Mouse (Mus musculus) kidney, postnatal 0 days (tissue): ENCODE results near the gene Ccdc82. TPM values are rescaled to one million over a fixed set of nuclear protein-coding genes. Genes with fewer than 3 reads are reported as not detected.

Experiments used
- ATAC-seq: fragments of 200-750 bp; cut with Nextera tagmentation; replicated peaks from 2 replicates; pipeline ENCODE4 v1.8.0; 2017; ENCODE audit warnings: low read depth, moderate number of reproducible peaks, moderate TSS enrichment, moderate library complexity; ENCODE audit not compliant: low FRiP score
- DNase-seq: peaks from one replicate; pipeline ENCODE4 v3.0.0-alpha.2; 2016; ENCODE audit warnings: low spot score
- H3K27ac ChIP-seq: fragments of 300-500 bp; sonication (generic); 2 replicates; pipeline ENCODE4 v1.5.1; 2014; ENCODE audit warnings: mild to moderate bottlenecking
- H3K27me3 ChIP-seq: fragments of 300-500 bp; sonication (generic); 2 replicates; pipeline ENCODE4 v1.6.1; 2014; ENCODE audit warnings: low read length, mixed read lengths; ENCODE audit not compliant: insufficient read depth
- H3K36me3 ChIP-seq: fragments of 300-500 bp; sonication (generic); 2 replicates; pipeline ENCODE4 v1.6.1; 2014; ENCODE audit warnings: low read length, mixed read lengths; ENCODE audit not compliant: insufficient read depth
- H3K4me1 ChIP-seq: fragments of 300-500 bp; sonication (generic); replicated peaks from 2 replicates; pipeline ENCODE4 v1.6.1; 2014; ENCODE audit warnings: antibody characterized with exemption, low read length, mixed read lengths; ENCODE audit not compliant: insufficient read depth
- H3K4me2 ChIP-seq: fragments of 300-500 bp; sonication (generic); 2 replicates; pipeline ENCODE4 v1.6.1; 2014; ENCODE audit warnings: mild to moderate bottlenecking, low read length, moderate library complexity, mixed read lengths
- H3K4me3 ChIP-seq: fragments of 300-500 bp; sonication (generic); replicated peaks from 2 replicates; pipeline ENCODE4 v1.5.1; 2014; ENCODE audit warnings: low read depth, low read length
- H3K9ac ChIP-seq: fragments of 300-500 bp; sonication (generic); 2 replicates; pipeline ENCODE4 v1.6.1; 2014; ENCODE audit warnings: low read depth, low read length
- H3K9me3 ChIP-seq: fragments of 300-500 bp; sonication (generic); replicated peaks from 2 replicates; pipeline ENCODE4 v1.6.1; 2016; ENCODE audit warnings: low read length, inconsistent platforms, mixed read lengths
- CTCF ChIP-seq: IDR thresholded peaks from 2 replicates; pipeline ENCODE4 v1.5.1; 2016; ENCODE audit warnings: antibody characterized with exemption, low read depth, mild to moderate bottlenecking, moderate library complexity
- WGBS: fragments of 180-500 bp; shearing (Covaris S2); extraction: QIAGEN DNeasy Blood & Tissue Kit; methylation state at CpG from one replicate; pipeline ENCODE4 v1.1.7; 2014; 5-methylcytosine and 5-hydroxymethylcytosine counted together
- polyA plus RNA-seq: library from polyadenylated mRNA; unstranded; fragments of >200 nt; fragmentation: Nextera tagmentation; extraction: Ambion mirVana; gene quantifications from 2 replicates; pipeline ENCODE4 v1.2.1, GENCODE M21; 2015

Ccdc82 gene
- polyA plus RNA-seq, result 6.4 and 6.5 TPM in 2 replicates

GRCm38 (mm10) chr9:13246815-13247638 lies at the start of gene Ccdc82:
Ccdc82 (plus strand) TSS chr9:13246955.
- peak within 1 kb of the TSS; percentile 71 for H3K9ac ChIP-seq
- no peaks in the 10 kb centered on the region for H3K27me3 ChIP-seq
- ATAC-seq (peak; percentile 98), DNase-seq (peak; percentile 96)
- TF ChIP-seq CTCF, result no peak
- H3K9me3 ChIP-seq, result no peaks in the 10 kb centered on the region
- no peaks in the 10 kb centered on the region for H3K36me3 ChIP-seq
- H3K4me1 ChIP-seq, result no peaks in the 10 kb centered on the region; the same call in 1 of the 2 replicates
- WGBS, result 3% methylated on average over 35 of the region's 39 CpGs
- H3K27ac ChIP-seq, result peak within 1 kb of the TSS; percentile 79
- H3K4me3 ChIP-seq, result peak within 1 kb of the TSS; percentile 60
- peak within 1 kb of the TSS; percentile 86 for H3K4me2 ChIP-seq

GRCm38 (mm10) chr9:13200079-13200478 lies 46.7 kb upstream of the Ccdc82 start:
- no peak overlapping the region for H3K4me2 ChIP-seq
- no peak overlapping the region for H3K9ac ChIP-seq
- no peak overlapping the region for H3K27ac ChIP-seq
- no peak for TF ChIP-seq CTCF
- H3K27me3 ChIP-seq, result no peaks in the 10 kb centered on the region
- H3K4me3 ChIP-seq, result no peak overlapping the region
- 69% methylated on average over 3 of the region's 3 CpGs for WGBS
- ATAC-seq (no peak), DNase-seq (no peak)
- H3K9me3 ChIP-seq, result no peaks in the 10 kb centered on the region
- H3K36me3 ChIP-seq, result no peaks in the 10 kb centered on the region
- H3K4me1 ChIP-seq, result no peaks in the 10 kb centered on the region

- Histone ChIP-seq H3K27ac (no peak overlapping the region), H3K9ac (no peak overlapping the region), H3K4me2 (no peak overlapping the region), H3K4me1 (no peaks in the 10 kb centered on the region), H3K27me3 (no peaks in the 10 kb centered on the region), H3K4me3 (no peak overlapping the region), H3K9me3 (no peaks in the 10 kb centered on the region), H3K36me3 (no peaks in the 10 kb centered on the region)
- no peak for TF ChIP-seq CTCF
- DNase-seq, result no peak
- no peak for ATAC-seq
- WGBS, result 83% methylated on average over 1 of the region's 1 CpGs
These were observed 43.6 kb upstream of the Ccdc82 start for GRCm38 (mm10) chr9:13203109-13203508.

- Histone ChIP-seq H3K4me2 (no peak overlapping the region), H3K36me3 (no peaks in the 10 kb centered on the region), H3K9me3 (no peaks in the 10 kb centered on the region), H3K27ac (no peak overlapping the region), H3K4me3 (no peak overlapping the region), H3K4me1 (no peaks in the 10 kb centered on the region), H3K9ac (no peak overlapping the region), H3K27me3 (no peaks in the 10 kb centered on the region)
- 88% methylated on average over 5 of the region's 5 CpGs for WGBS
- no peak for TF ChIP-seq CTCF
- ATAC-seq, result no peak
- DNase-seq, result no peak
These were observed 43.1 kb upstream of the Ccdc82 start for GRCm38 (mm10) chr9:13203681-13204080.

- DNase-seq, result no peak
- Histone ChIP-seq H3K9ac (no peak overlapping the region), H3K27me3 (no peaks in the 10 kb centered on the region), H3K9me3 (no peaks in the 10 kb centered on the region), H3K36me3 (no peaks in the 10 kb centered on the region), H3K4me2 (no peak overlapping the region), H3K27ac (no peak overlapping the region), H3K4me3 (no peak overlapping the region), H3K4me1 (no peaks in the 10 kb centered on the region)
- no peak for ATAC-seq
- TF ChIP-seq CTCF, result no peak
- 76% methylated on average over 2 of the region's 2 CpGs for WGBS
These were observed 40.4 kb upstream of the Ccdc82 start for GRCm38 (mm10) chr9:13206369-13206768.

GRCm38 (mm10) chr9:13225872-13226271 lies 20.9 kb upstream of the Ccdc82 start:
- no peak for ATAC-seq
- DNase-seq, result no peak
- H3K9ac ChIP-seq, result no peak overlapping the region
- no peaks in the 10 kb centered on the region for H3K27me3 ChIP-seq
- H3K27ac ChIP-seq, result no peak overlapping the region
- H3K4me2 ChIP-seq, result no peak overlapping the region
- H3K36me3 ChIP-seq, result no peaks in the 10 kb centered on the region
- no peak overlapping the region for H3K4me3 ChIP-seq
- H3K4me1 ChIP-seq, result no peaks in the 10 kb centered on the region
- 96% methylated on average over 1 of the region's 1 CpGs for WGBS
- no peak for TF ChIP-seq CTCF
- no peaks in the 10 kb centered on the region for H3K9me3 ChIP-seq
